29 mouse cellular contexts compared by ENCODE assay signal in the genomic region with DNA sequence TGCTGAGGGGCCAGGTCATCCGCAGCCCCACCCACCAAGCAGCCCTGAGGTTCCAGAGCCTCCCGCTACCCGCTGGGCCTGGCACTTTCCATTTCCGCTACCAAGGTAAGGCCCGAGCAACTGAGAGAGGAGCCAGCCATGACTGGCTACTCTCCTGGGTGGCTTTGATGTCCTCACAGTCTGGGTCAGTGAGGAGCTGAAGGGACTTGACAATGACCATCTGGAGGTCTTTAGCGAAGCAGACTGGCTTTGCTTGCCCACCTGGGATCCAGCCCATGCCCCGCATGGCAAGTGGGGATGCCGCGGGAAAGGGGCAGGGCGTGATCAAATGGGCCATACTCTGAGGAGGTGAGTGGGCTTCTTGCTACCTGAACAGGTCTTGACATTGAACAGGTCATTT. TPM values are rescaled to one million over a fixed set of nuclear protein-coding genes. Genes with fewer than 3 reads are reported as not detected.
"Had no signal": no experiment of that assay in that cellular context is flagged by ENCODE, and none has a peak within 500 bp of the region (broad histone marks: within the 10 kb centered on the region; RNA-seq: fewer than 3 reads in every experiment).

No protein-coding gene starts in this region.

- H3K4me3 ChIP-seq: heart, adult 2 months; heart, embryonic 13.5 days; heart, embryonic 15.5 days; hindbrain, embryonic 13.5 days; hindbrain, embryonic 15.5 days; kidney, embryonic 15.5 days; limb, embryonic 13.5 days; limb, embryonic 15.5 days; liver, embryonic 12.5 days had no signal

- H3K9ac ChIP-seq: heart, embryonic 13.5 days; heart, embryonic 15.5 days; hindbrain, embryonic 13.5 days; hindbrain, embryonic 15.5 days; kidney, embryonic 15.5 days; limb, embryonic 13.5 days; limb, embryonic 15.5 days; liver, embryonic 12.5 days; liver, embryonic 14.5 days had no signal

- H3K9me3 ChIP-seq: heart, embryonic 13.5 days; heart, embryonic 15.5 days; hindbrain, embryonic 13.5 days; hindbrain, embryonic 15.5 days; kidney, embryonic 15.5 days; limb, embryonic 13.5 days; limb, embryonic 15.5 days; liver, embryonic 12.5 days had no signal

- ATAC-seq: hindbrain, postnatal 0 days; intestine, embryonic 16.5 days; liver, embryonic 12.5 days had no signal

- H3K27ac ChIP-seq: heart, adult 2 months; heart, embryonic 13.5 days; heart, embryonic 15.5 days; hindbrain, embryonic 13.5 days; hindbrain, embryonic 15.5 days; hindbrain, postnatal 0 days; kidney, embryonic 15.5 days; kidney, postnatal 0 days; limb, embryonic 13.5 days; limb, embryonic 15.5 days; liver, embryonic 12.5 days; liver, embryonic 14.5 days had no signal

- H3K36me3 ChIP-seq: heart, embryonic 13.5 days; heart, embryonic 15.5 days; hindbrain, embryonic 13.5 days; hindbrain, embryonic 15.5 days; kidney, embryonic 15.5 days; limb, embryonic 13.5 days; limb, embryonic 15.5 days; liver, embryonic 12.5 days had no signal

- DNase-seq: gastrocnemius, postnatal 14 days; gastrocnemius, postnatal 36 days; heart, adult 11 months; heart, adult 2 months; heart, postnatal 14 days; heart, postnatal 36 days; kidney, adult 11 months; kidney, adult 2 months; kidney, adult 9 months; kidney, postnatal 14 days; kidney, postnatal 36 days; layer of hippocampus, adult 9-11 months; layer of hippocampus, postnatal 36 days; left cerebral cortex, postnatal 4 days had no signal

- H3K4me2 ChIP-seq: heart, embryonic 11.5 days; heart, embryonic 13.5 days; heart, embryonic 15.5 days; hindbrain, embryonic 13.5 days; hindbrain, embryonic 15.5 days; kidney, embryonic 15.5 days; limb, embryonic 13.5 days; limb, embryonic 15.5 days; liver, embryonic 12.5 days had no signal

RNA-seq across cellular contexts. Expression of gene Sez6, which starts 32.3 kb away (rescaled TPM):
- polyA plus RNA-seq: heart, postnatal 0 days; liver, adult 2 months had no signal
